Mouse (Mus musculus) brain, embryonic 14.5 days (tissue): ENCODE measurements at regions not wholly inside any gene's neighbourhood (a gene's known extent, or its start where the extent isn't known, plus 50 kb on each side); places are given as distances from the start of the nearest gene placed in this dataset.

Experiments used
- CTCF ChIP-seq: fragments of 200-500 bp; IDR thresholded peaks from 2 replicates; pipeline ENCODE4 v1.5.1; 2012; ENCODE audit warnings: inconsistent platforms, mild to moderate bottlenecking, moderate library complexity, borderline replicate concordance; ENCODE audit not compliant: insufficient read depth, insufficient read length; ENCODE audit errors: extremely low read depth
- POLR2A ChIP-seq: fragments of 200-500 bp; IDR thresholded peaks from 2 replicates; pipeline ENCODE4 v1.6.1; 2012; ENCODE audit warnings: mild to moderate bottlenecking, inconsistent platforms, borderline replicate concordance; ENCODE audit not compliant: poor library complexity, insufficient read depth, insufficient read length, severe bottlenecking; ENCODE audit errors: extremely low read depth

DNA sequence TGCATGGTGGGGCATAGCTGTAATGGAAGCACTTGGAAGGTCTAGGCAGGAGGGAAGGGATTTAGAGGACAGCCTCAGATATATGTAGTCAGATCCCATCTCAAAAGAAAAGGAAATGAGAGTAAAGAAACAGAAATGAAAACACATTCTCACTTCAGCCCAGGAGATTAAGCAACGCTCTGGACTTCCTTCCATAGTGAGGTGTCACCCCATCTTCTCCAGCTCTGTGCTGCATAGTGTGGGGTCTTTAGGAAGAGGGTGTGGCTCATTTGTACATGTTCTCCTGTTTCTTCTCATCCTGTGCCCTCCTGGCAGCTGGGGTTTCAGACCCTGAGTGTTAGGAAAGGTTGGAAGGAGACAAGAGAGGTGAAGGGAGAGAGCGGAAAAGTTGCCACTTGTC lies 52.4 kb upstream of the Tmx4 start:
- TF ChIP-seq POLR2A (no peak), CTCF (no peak)
